Comparison of ENCODE assay signal across 20 mouse cellular contexts in the genomic region with DNA sequence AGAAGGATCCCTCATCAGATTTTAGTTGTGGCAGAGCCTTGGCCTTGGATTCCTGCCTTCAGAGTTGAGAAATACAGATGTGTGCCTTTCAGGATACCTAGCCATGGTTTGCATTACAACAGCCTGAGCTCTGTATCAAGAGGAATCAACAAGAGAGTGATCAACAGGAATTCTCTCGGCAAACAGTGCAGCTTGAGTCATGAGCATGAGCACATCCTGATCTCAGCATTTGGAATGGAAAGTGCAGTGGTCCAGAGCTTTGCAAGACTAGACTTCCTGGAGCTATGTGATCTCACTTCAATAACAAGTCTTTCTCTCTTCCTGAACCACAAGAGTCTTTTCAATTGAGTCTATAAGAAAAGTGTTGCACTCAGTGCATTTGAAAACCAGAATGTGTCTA.
DNase-seq lines count a peak whose midpoint lies in the region; ATAC-seq and TF ChIP-seq lines count a peak whose summit lies in the region.
"Had no signal": no experiment of that assay in that cellular context is flagged by ENCODE, and none has a peak within 500 bp of the region (broad histone marks: within the 10 kb centered on the region; RNA-seq: fewer than 3 reads in every experiment).

No protein-coding gene starts in this region.

- CTCF ChIA-PET in Patski (lab: Charles Lee) = interaction anchor here (1.2 kb wide), 1 partner anchor 12 kb away, joined by 3 read pairs; no protein-coding TSS in a partner anchor

- in situ Hi-C loops in Patski (cut with MboI; ENCODE audit: low pct_unique_long_range_greater_than_20kb) = no loop called here

- peak; percentile 90 for ATAC-seq in Patski
- ATAC-seq in hindbrain, embryonic 12.5 days (ENCODE audit: low FRiP score) = no peak
- ATAC-seq: activated CD4-positive, CD25-positive, alpha-beta regulatory T cell, adult 4 months; CD4-positive, CD25-positive, alpha-beta regulatory T cell, adult 4 months had no signal

- H3K27me3 ChIP-seq in Patski = no peaks in the 10 kb centered on the region
- no peaks in the 10 kb centered on the region for H3K27me3 ChIP-seq in hindbrain, embryonic 12.5 days
- H3K27me3 ChIP-seq: CH12.LX had no signal

- POLR2A ChIA-PET in Patski (lab: Charles Lee) = no interaction called here

- no peak overlapping the region for H3K4me3 ChIP-seq in hindbrain, embryonic 12.5 days

- 81% methylated on average over 1 of the region's 1 CpGs for WGBS in hindbrain, embryonic 12.5 days

- H3K27ac ChIP-seq in hindbrain, embryonic 12.5 days = no peak overlapping the region

- peak; percentile 13 for DNase-seq in Muller cell, postnatal 12 days (ENCODE audit: inconsistent ontology term)
- peak; percentile 64 for DNase-seq in Patski (ENCODE audit: low read depth, low spot score)
- no peak for DNase-seq in layer of hippocampus, adult 11-12 months (ENCODE audit: low spot score)
- DNase-seq: adrenal gland, adult 2 months; adrenal gland, adult 8-10 months; adrenal gland, postnatal 10 days; adrenal gland, postnatal 14 days; adrenal gland, postnatal 25 days; adrenal gland, postnatal 36 days; B cell, adult 2 months; cerebellum, adult 11 months; cerebellum, adult 11-12 months; cerebellum, adult 18-20 months; cerebellum, adult 2 months; cerebellum, adult 8-10 months had no signal

- H3K9me3 ChIP-seq in hindbrain, embryonic 12.5 days (replicated peaks) = no peaks in the 10 kb centered on the region

- no peak for TF ChIP-seq CTCF in Patski (IDR thresholded peaks at IDR 0.05)

- no peak overlapping the region for H3K9ac ChIP-seq in hindbrain, embryonic 12.5 days

- no peaks in the 10 kb centered on the region for H3K4me1 ChIP-seq in hindbrain, embryonic 12.5 days

- no peaks in the 10 kb centered on the region for H3K36me3 ChIP-seq in hindbrain, embryonic 12.5 days
- H3K36me3 ChIP-seq: G1E had no signal

- H3K4me2 ChIP-seq in hindbrain, embryonic 12.5 days (replicated peaks) = no peak overlapping the region
